Mouse (Mus musculus) MEL-GATA-1-ER (cell line): Measurements from ENCODE around the gene H2-Aa.
A peak's percentile ranks its signal among the peaks of the same experiment; 100 is the strongest.

Source experiments
- DNase-seq: peaks from one replicate; pipeline ENCODE4 v3.0.0-alpha.2; 2012; ENCODE audit warnings: low read depth; ENCODE audit errors: extremely low read depth

H2-Aa gene

DNA sequence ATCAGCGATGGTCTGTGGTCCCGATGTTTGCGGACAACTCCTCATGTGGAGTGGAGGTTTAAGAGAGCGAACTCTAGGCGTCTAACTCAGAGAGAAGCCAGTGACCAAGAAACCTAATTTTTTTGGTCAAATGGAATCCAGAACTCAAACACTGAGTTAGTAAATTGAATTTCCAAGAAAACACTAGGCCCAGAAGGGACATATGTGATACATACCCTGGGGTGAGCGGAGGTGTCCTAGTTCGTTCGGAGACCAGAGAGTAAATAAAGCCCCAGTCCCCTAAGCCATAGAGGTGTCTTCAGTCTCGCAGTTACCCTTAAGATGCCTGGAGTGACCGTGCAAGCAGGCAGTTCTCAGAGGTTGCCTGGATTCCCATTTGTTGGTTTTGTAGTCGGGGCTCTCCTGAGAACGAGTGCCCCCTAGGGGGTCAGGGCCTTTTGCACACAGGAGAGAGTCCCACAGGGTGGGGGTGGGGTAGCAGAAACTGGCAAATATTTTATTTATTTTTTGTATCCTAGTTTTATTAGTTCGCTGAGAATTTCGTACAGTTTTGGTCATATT, 23.7 kb downstream of the H2-Aa start:
- DNase-seq = no peak

DNA sequence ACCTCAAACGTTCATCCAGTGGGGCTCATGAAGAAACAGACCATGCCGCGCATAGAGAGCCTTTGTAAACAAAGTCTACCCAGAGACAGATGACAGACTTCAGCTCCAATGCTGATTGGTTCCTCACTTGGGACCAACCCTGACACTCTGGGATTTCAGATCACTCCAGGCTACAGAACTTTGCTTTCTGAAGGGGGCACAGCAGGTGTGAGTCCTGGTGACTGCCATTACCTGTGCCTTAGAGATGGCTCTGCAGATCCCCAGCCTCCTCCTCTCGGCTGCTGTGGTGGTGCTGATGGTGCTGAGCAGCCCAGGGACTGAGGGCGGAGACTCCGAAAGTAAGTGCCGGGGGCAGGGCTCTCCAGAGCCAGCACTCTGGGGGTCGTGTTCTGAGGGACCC, 24.6 kb downstream of the H2-Aa start:
- no peak for DNase-seq

DNA sequence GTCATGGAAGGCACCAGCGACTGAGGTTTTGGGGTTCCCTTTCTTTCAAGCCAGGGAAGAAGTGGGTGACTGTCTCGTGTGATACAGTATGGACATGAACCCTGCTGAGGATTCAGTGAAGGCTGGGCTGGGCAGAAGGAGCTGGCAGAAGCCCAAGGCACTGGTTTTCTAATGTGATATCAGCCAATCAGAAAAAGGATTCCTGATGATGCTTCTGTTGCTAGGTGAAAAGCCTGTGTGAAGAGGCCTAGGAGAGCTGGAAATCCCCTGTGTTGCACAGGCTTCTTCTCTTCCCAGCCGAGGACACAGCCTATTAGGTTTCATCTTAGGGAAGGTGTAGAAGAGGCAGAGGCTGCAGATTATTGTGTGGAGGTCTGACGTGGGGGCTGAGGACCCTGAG, 26.1 kb downstream of the H2-Aa start:
- DNase-seq = no peak

DNA sequence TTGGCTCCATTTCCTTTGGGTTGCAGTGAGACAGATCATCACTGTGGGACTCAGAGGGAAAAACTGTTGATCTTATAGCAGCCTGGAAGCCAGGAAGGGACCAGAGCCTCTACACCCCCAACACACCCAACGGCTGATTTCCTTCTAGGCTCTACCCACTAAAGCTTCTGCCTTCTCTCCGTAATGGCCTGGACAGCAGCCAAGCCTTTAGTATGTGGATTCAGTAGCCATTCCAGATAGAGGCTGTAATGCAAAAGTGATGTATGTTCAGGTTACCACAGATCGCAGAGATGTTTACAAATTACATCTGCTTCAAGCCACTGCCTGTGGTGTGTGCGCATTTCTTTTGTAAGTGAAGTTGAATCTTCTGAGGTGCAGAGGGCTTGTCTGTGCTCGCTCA, 27.1 kb downstream of the H2-Aa start:
- no peak for DNase-seq

DNA sequence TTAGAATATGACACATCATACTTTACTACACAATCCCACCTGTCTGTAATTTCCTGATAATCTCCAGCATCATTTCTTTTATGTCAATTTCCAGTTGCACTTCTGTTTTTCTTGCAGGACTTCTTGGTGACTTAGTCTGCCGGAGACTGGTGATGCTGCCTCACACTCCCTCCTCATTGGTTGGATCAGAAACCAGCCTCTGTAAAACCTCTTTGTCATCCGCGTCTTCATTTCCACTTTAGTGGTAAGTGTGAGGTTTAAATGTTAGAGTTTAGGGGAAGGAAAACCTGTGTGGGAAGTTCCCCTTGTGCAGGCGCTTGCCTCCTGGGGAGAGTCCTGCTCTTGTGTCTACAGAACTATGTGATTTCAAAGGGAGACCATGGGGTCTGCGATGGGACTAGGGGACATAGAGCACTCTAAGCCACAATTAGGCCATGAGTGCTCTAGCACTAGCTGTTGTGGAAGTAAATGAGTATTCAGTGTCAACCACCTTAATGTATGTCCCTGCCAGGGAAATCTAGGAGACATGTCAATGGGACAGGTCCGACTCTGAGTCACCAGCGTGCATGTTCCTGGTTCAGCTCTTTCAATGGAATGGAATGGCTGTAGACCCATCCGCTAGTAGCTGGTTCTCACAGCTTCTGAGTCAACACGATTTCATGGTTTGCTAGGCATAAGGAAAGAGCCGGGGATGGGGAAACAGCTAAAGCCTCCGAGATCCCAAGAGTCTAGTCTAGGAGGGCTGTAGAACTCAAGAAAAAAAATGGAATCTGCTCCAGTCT, 29.8 kb downstream of the H2-Aa start, which contains the start of gene H2-Ab1:
Gene H2-Ab1 (plus strand): TSS at position 96 of the 782 bp plus-strand sequence.
- peak; percentile 45 for DNase-seq

DNA sequence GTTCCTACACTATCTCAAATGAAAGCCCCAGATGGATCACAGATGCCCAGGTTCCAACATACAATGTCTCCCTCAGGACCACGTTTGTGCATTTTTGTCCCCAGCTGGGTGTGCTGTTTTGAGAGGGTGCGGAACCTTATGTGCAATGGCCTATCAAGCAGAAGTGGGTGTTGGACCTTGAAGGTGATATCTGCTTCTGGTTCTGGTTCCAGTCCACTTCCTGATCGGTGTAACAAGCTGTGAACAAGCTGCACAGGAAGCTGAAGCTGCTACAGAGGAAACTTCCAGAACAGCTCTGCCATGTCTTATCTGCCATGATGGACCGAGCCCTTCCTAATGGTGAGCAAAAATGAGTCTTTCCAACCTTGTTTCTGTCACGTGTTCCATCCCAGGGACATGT, 31.1 kb downstream of the H2-Aa start:
- DNase-seq = no peak

DNA sequence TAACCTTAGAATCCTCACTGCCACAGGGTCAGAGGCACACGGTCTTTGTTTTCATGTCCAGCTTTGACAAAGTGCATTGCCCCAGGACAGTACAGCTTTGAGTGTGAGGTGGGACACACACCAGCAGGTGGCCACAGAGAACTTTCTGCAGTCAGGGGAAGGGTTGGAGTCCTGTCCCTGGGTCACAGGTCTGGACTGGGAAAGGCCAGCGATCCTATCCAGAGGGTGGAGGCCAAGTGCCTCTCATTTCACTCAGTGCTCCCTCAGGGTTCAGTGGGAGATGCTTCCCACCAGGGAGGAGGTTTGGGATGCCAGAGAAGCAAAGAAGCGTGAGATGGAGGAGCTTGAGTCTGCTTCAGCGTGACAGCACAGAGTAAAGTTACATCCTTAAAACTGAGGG, 36.0 kb downstream of the H2-Aa start:
- DNase-seq = no peak

DNA sequence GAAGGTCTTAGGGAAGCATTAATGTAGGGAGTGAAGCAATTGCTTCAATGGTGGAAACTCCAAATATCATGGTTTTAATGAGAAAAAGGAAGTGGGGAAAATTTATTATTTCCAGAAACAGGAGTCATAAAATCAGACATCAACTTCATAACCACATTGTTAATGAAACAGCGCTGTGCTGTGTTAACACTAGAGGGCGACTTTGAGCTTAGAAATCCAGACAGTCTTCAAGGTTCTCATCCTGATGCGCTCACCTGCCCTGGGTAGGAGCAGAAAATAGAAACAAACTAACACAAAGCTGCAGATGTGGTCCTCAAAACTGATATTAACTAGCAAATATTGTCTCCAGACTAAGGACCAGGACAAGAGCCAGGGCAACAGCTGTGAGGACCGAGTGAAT, 37.7 kb downstream of the H2-Aa start:
- no peak for DNase-seq

DNA sequence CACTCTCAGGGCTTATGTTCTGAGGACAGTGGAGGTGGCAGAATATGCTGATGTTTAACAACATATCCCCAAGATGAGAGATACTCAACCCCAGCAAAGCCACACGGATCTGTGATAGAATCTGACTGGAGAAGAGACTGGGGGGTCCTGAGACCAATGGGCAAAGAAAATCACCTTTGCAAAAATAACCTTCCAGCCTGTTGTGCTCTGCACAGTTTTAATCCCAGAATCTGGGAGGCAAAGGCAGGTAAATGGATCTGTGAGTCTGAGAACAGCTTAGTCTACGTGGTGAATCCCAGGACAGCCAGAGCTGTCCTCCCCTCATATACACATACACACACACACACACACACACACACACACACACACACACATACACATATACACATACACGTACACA, 38.3 kb downstream of the H2-Aa start:
- DNase-seq = no peak

DNA sequence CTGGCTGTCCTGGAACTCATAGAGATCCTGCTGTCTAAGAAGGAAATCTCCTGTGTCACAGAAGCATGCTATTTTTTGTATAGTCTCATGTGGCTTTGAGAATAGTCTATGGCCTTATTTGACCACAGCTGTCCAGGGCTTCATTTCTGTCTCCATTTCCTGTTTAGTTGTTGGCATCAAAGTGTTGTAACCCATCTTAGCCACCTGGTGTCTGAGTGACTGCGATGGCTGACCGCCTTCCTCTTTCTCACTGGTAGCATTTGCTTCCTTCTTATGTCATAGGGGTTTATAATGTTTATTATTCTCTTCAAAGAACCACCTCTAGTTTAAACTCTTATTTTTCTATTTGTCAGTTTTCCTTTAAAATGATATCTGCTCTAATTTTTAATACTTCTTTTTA, 38.9 kb downstream of the H2-Aa start:
- DNase-seq = no peak

DNA sequence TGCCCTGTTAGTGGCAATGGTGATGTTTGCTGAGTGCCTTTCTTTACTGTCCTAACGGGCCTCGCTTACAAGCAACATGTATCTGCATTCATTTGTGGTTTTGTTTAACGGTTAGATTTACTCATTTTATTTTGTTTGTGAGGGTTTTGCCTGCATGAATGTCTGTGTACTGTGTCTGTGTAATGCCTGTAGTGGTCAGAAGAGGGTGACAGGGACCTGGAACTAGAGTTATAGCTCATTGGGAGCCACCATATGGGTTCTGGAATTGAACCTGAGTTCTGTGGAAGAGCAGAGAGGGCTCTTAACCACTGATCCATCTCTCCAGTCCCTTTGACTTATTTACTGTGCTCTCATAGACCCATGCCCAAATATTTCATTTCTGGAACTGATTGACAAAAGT, 40.6 kb downstream of the H2-Aa start:
- DNase-seq = no peak

DNA sequence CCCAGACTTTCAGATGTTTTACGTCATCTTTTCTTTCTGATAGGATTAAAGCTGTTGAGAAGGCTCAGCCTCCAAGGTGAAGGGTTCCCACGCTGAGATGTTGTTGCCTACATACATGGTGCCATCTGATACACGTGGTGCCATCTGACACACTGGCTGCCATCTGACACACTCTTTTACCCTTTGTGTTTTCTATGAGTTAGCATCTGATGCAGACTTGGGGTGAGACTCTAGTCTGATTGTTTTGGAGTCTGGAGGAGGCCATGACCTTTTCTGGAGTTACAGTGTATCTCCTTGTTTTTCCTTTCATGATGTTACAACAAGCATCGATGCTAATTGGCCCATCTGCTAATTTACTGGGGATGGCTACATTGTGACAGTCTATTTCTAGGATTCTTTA, 43.0 kb downstream of the H2-Aa start:
- DNase-seq = no peak

DNA sequence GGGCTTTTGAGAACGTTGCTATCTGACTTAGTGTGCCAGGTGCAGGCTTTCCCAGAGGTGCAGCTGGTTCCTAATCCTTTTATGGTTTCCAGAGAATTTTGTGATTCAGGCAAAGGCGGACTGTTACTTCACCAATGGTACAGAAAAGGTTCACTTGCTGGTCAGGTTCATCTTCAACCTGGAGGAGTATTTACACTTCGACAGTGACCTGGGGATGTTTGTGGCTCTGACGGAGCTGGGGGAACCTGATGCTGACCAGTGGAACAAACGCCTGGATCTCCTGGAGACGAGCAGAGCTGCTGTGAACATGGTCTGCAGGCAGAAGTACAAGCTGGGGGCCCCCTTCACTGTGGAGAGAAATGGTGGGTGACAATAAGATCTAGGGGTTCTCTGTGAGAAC, 46.7 kb downstream of the H2-Aa start:
- no peak for DNase-seq

DNA sequence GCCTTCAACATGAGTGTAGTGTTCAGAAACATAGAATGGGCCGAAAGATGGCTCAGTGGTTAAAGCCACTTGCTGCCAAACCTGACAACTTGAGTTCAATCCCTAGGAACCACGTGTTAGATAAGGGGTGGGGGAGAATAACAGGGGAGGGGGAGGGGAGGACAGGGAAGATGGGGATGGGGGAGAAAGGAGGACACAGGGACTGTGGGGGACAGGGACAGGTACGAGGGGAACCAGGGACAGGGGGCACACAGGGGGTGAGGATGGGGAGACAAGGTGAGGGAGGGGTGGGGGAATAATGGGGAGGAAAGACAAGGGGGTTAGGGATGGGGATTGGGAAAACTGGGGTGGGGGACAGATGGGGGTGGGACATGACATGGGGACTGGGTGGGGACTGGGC, 47.3 kb downstream of the H2-Aa start:
- DNase-seq = no peak

DNA sequence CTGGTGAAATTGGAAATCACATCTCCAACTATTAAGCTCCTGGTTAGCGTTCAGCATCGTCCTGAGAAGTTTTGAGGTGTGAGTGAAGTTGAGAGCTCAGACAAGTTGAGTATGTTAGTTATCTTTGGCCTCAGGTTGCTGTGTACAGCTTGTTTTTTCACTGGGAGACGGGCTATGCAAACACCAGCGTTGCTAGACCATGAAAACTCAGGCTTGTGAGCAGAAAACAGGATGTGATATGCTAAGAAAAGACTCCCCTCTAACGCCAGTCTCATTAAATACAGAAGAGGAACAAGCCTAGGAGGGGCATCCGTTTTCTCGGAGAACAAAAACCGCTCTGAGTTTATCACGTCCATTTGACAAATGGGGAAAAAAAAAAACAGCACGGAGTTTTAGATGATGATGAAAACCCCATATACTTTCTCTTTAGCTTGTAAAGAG, 48.0 kb downstream of the H2-Aa start:
- DNase-seq = peak; percentile 57

DNA sequence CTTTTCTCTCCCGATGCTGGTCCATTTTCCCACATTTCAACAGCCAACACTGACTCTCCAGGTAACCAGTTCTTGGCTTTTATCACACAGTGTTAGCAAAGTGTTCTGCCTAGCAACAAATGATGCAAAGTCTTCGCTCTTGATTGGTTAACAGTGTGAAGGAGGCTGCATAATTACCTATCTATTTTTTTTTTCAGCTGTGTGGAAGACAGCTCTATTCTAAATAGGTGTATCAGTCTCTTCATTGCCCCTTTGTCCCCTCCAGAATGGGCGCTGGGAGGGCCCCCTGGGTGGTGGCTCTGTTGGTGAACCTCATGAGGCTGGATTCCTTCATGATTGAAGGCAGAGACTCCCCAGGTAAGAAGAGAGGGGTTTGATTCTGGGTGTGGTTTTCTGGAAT, 48.9 kb downstream of the H2-Aa start, which contains the start of gene H2-Ob:
Gene H2-Ob (plus strand): TSS at position 198 of the 400 bp plus-strand sequence.
- DNase-seq = peak; percentile 67

DNA sequence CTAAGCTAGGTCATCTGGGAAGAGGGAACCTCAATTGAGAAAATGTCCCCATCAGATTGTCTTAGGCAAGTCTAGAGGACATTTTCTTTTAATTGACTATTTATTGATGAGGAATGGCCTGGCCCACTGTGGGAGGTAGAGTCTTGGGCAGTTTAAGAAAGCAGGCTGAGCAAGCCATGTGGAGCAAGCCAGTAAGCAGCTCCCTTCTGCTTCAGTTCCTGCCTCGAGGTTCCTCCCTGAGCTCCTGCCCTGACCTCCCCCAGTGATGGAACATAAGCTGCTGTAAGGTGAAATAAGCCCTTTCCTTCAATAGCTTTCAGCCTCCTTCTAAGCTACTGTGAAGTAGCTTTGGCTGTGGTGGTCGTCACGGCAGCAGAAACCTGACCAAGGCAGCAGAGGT, 49.9 kb downstream of the H2-Aa start:
- DNase-seq = no peak

DNA sequence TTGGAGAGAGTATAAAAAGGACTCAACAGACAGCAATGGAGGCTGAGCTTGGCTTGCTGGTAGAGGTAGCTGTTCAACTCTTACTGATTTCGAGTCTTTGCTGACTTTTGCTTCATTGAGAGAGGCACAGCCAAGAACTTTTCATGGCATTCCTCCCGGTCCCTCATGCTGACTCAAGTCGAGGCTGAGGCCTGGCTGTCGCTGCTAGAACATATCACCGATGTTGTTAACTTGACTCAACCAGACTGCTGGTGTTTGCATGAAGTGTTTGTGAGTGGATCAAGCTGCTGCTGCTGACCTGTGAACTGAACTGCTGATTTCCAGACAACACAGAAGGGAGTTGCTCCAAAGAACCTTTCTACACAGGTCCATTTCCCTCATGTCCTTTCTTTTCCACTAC, 50.9 kb downstream of the H2-Aa start:
- no peak for DNase-seq

DNA sequence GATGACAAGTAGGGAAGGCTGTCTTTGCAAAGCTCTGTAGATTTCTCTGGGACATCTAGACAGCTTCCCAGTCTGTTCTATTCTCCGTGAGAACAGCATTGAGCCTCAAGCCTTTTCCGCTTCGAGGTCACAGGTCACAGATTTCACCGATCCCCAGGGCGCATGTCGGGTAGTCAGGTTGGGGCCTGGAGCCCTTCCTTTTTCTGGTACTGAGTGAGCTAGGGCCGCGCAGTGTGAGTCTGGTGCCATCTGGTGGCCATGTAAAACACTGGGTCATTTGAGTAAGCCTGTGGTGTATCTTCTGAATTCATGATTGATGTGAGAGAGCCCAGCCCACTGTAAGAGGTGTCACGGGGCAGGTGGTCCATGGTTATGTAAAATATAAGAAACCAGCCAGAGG, 52.7 kb downstream of the H2-Aa start:
- peak; percentile 60 for DNase-seq
